Mouse (Mus musculus): ENCODE data around the gene Olfr705.
"Not testable (repeated sequence)": the region's sequence is repeated elsewhere in the genome, so short reads cannot be mapped to it uniquely, and the experiment has no call there.

The Olfr705 gene

GRCm38 (mm10) chr7:106876791-106877190, at the start of gene Olfr705:
Olfr705 (minus strand) TSS chr7:106876891.
- no peak for DNase-seq (ENCODE audit: low spot score in 2 of 2)

- DNase-seq (ENCODE audit: low spot score in 2 of 2): peak in 1 of 2 experiments; percentile 7
These were observed 44.3 kb upstream of the Olfr705 start for GRCm38 (mm10) chr7:106920961-106921360.

- no peak for DNase-seq (ENCODE audit: low spot score in 2 of 2)
These were observed 31.0 kb upstream of the Olfr705 start, which contains the start of gene Olfr1532-ps1 for GRCm38 (mm10) chr7:106907676-106908075. Olfr1532-ps1 (plus strand) TSS chr7:106908001.

- DNase-seq (ENCODE audit: low spot score in 2 of 2): not testable (repeated sequence)
These were observed 24.4 kb upstream of the Olfr705 start, which contains the start of gene Olfr707 for GRCm38 (mm10) chr7:106901141-106901540. Olfr707 (minus strand) TSS chr7:106901241.

GRCm38 (mm10) chr7:106888062-106888461, 11.4 kb upstream of the Olfr705 start, which contains the start of gene Olfr706:
Olfr706 (minus strand) TSS chr7:106888162.
- no peak for DNase-seq (ENCODE audit: low spot score in 2 of 2)

GRCm38 (mm10) chr7:106862885-106863284, 13.8 kb downstream of the Olfr705 start, which contains the start of gene Olfr704:
Olfr704 (plus strand) TSS chr7:106863185.
- no peak for DNase-seq (ENCODE audit: low spot score in 2 of 2)

GRCm38 (mm10) chr7:106843060-106843459, 33.6 kb downstream of the Olfr705 start, which contains the start of gene Olfr703:
Olfr703 (plus strand) TSS chr7:106843360.
- DNase-seq (ENCODE audit: low spot score in 2 of 2): no peak

GRCm38 (mm10) chr7:106833793-106834192, 42.9 kb downstream of the Olfr705 start, which contains the start of gene Olfr702:
Olfr702 (minus strand) TSS chr7:106833893.
- DNase-seq (ENCODE audit: low spot score in 2 of 2): no peak
